Comparison of ENCODE assay signal across 24 mouse cellular contexts in the genomic region with DNA sequence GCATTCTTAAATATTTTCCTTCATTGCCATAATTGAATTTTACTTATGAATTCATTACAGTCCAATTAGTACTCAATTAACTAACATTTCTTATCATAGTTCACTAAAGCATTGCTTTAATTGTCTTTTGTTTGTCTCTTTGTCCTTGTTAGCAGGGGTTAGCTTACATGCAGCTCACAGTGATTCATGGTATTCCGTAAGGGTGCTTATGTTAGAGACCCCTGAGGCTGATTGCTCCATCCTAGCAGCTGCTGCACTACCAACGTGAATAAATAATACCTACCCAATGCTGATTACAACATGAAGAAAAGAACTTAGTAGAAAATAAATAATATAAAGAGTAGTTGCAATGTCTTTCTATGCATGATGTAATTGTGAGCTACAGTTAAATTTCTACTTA.
"Had no signal": no experiment of that assay in that cellular context is flagged by ENCODE, and none has a peak within 500 bp of the region (broad histone marks: within the 10 kb centered on the region; RNA-seq: fewer than 3 reads in every experiment).

No protein-coding gene starts in this region.

- H3K27ac ChIP-seq: limb, embryonic 10.5 days; limb, embryonic 13.5 days; liver, embryonic 12.5 days; liver, embryonic 15.5 days; lung, embryonic 15.5 days; midbrain, embryonic 12.5 days; neural tube, embryonic 13.5 days; stomach, postnatal 0 days had no signal

- H3K9me3 ChIP-seq: limb, embryonic 10.5 days; limb, embryonic 13.5 days; liver, embryonic 12.5 days; liver, embryonic 15.5 days; lung, embryonic 15.5 days; midbrain, embryonic 12.5 days; neural tube, embryonic 13.5 days had no signal

- ATAC-seq: intestine, embryonic 16.5 days; liver, embryonic 12.5 days; midbrain, embryonic 16.5 days had no signal

- H3K4me1 ChIP-seq: limb, embryonic 10.5 days; limb, embryonic 13.5 days; liver, embryonic 12.5 days; liver, embryonic 15.5 days; lung, embryonic 15.5 days; midbrain, embryonic 12.5 days; neural tube, embryonic 13.5 days had no signal

- H3K4me2 ChIP-seq: limb, embryonic 13.5 days; liver, embryonic 12.5 days; liver, embryonic 15.5 days; lung, embryonic 15.5 days; midbrain, embryonic 12.5 days; neural tube, embryonic 13.5 days had no signal

- H3K36me3 ChIP-seq: limb, embryonic 10.5 days; limb, embryonic 13.5 days; liver, embryonic 12.5 days; liver, embryonic 15.5 days; lung, embryonic 15.5 days; midbrain, embryonic 12.5 days; neural tube, embryonic 13.5 days had no signal

- H3K27me3 ChIP-seq: limb, embryonic 13.5 days; liver, embryonic 12.5 days; liver, embryonic 15.5 days; lung, embryonic 15.5 days; midbrain, embryonic 12.5 days; neural tube, embryonic 13.5 days had no signal

- H3K4me3 ChIP-seq: limb, embryonic 10.5 days; limb, embryonic 13.5 days; liver, embryonic 12.5 days; liver, embryonic 15.5 days; lung, embryonic 15.5 days; midbrain, embryonic 12.5 days; myocyte; neural tube, embryonic 13.5 days had no signal

- DNase-seq: kidney, adult 18-20 months; kidney, adult 9 months; kidney, postnatal 14 days; kidney, postnatal 4 days; liver; lung, adult 18-20 months; lung, postnatal 10 days; lung, postnatal 36 days; right cerebral cortex, postnatal 14 days; right cerebral cortex, postnatal 4 days; thymus, adult 2 months; thymus, postnatal 14 days; thymus, postnatal 4 days had no signal

- H3K9ac ChIP-seq: limb, embryonic 13.5 days; liver, embryonic 12.5 days; liver, embryonic 15.5 days; lung, embryonic 15.5 days; midbrain, embryonic 12.5 days; neural tube, embryonic 13.5 days had no signal
